Mouse (Mus musculus) spleen, adult 18-20 months (tissue): ENCODE measurements around the gene Dnhd1.

Experiments
- DNase-seq, 2 experiments: peaks; one replicate each; pipeline ENCODE4 v3.0.0; 2022; ENCODE audit warnings: mixed read lengths in 2 of 2

Dnhd1 gene

GRCm38 (mm10) chr7:105650639-105651435 is at the start of gene Dnhd1:
Dnhd1 (plus strand) TSS chr7:105650827.
- DNase-seq, result peak; percentile 29 to 53

DNA sequence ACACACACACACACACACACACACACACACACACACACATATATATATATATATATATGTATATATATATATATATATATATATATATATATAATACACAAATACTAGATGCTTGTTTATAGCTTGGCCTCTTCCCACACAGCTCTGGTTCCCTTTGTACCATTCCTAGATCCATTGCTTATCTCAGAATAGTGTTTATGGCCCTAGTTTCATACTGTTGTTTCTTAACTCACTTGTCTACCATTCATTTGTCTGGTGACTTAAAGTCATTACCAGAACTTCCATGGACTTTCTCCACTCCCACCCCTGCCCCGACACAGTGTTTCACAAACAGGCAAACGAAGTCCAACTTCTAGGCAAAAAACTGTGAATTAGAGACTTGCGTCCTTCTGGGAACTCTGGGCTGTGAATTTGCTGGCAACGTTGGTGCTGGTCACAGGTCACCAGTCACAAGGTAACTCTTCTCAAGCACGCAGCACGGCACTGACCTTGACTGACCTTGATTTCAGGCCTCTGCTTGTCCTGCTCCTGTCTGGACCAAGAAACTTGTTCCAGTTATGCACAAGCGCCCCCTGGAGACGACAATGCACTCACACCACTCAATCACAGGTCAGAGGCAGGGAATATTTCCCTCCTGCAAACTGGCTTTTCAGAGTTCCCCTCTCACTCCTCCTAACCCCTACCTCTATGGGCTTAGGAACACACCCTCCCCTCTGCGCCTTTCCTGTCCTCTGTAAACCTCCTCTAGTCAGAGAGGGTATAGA is 47.6 kb upstream of the Dnhd1 start:
- DNase-seq, result peak; percentile 36 to 66

DNA sequence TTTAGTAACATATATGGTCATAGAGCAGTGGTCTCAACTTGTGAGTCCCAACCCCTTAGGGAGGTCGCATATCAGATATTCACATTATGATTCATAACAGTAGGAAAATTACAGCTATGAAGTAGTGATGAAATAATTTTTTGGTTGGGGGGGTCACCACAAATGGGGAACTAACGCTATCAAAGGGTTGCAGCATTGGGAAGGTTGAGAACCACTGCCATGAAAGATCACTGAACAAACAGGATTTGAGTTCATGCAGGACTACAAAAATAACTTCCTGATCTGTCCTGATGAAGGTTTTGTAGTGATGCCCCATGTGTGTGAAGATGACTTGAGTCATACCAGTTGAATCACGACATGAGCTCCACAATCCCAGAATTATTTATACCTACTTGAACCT is 42.2 kb upstream of the Dnhd1 start:
- no peak for DNase-seq

GRCm38 (mm10) chr7:105611767-105612166 is 38.9 kb upstream of the Dnhd1 start:
- no peak for DNase-seq

DNA sequence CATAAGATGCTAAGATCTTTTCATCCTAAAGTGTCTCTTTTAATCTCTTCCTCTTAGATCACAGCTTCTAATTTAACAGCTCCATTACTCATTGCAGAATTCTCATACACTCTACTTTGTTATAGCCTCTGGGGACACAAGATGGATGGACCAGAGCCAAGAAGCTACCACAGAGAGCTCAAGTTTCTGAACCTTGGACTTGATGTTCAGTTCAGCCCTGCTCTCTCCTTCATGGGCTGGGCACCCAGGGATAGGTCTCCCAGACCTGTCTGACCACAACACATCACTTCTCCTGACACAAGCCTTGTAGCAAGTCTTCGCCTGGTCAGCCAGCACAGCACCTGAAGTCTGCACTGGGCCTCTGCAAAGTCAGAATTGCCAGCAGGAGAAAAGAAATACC is 36.2 kb upstream of the Dnhd1 start:
- no peak for DNase-seq

GRCm38 (mm10) chr7:105615720-105616119 is 34.9 kb upstream of the Dnhd1 start:
- no peak for DNase-seq

DNA sequence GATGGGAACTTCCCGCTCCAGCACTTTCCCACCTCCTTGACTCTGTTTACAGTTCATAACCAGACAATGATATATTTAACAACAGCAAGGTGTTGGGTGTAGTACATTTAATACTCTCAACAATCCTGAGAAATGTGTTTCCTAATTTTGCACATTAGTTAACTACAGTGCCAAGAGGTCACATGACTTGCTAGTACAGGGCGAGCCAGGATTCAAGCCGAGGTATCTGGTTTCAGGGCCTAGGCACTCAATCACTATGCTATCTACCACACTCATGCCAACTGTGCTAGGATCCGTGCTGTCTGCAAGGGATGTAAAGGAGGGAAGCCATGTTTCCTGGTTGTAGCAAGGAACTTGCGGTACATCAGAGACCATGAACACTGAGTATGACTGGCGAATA is 34.1 kb upstream of the Dnhd1 start:
- no peak for DNase-seq

- DNase-seq, result no peak
These were observed 32.8 kb upstream of the Dnhd1 start for GRCm38 (mm10) chr7:105617810-105618209.

- no peak for DNase-seq
These were observed 30.9 kb upstream of the Dnhd1 start for GRCm38 (mm10) chr7:105619701-105620100.

- DNase-seq, result no peak
These were observed 29.6 kb upstream of the Dnhd1 start for GRCm38 (mm10) chr7:105621053-105621452.

GRCm38 (mm10) chr7:105621646-105622292 is 28.9 kb upstream of the Dnhd1 start:
- DNase-seq, result no peak

DNA sequence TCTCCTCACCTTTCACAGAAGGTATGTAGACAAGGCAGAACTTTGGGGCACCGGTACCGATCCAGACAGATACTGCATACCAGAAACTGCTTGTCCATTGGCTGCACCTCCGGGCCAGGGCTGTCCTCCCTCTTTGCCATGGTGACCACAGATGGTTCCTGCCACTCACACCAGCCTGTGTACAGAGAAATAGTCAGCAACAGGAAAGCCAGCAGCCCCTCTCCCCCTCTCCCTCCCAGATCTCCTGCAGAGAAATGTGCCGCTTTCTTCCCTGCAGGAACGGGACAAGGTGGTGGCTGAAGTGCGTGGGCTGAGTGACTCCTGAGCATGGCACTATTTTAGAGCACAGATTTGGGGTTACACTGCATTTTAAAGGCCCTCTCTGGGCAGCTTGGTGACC is 25.2 kb upstream of the Dnhd1 start:
- DNase-seq, result no peak

GRCm38 (mm10) chr7:105628633-105629032 is 22.0 kb upstream of the Dnhd1 start:
- no peak for DNase-seq

DNA sequence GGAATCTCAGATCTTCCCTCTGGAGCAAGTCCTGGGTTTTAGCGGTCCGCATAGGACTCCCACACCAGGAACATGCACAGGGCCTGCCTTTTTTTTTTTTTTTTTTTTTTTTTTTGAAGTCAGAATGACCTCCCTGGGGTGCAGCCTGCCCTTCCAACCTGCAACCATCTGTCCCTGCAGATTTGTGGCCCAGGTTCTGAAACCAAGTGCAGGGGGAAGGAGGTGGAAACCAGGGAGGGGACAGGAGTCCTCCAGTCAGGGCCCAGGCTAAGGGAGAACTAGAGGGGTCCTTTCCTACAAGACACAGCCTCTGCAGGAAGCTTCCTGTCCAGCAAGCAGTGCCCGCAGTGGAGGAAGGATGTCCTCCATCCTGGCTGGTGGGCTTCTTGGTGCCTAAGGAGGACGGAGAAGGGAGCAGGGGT is 18.1 kb upstream of the Dnhd1 start:
- no peak for DNase-seq

GRCm38 (mm10) chr7:105633127-105633800 is 17.4 kb upstream of the Dnhd1 start, which contains the start of gene Trim3:
Trim3 (minus strand) TSS chr7:105633571.
- DNase-seq, result peak; percentile 82 to 89

DNA sequence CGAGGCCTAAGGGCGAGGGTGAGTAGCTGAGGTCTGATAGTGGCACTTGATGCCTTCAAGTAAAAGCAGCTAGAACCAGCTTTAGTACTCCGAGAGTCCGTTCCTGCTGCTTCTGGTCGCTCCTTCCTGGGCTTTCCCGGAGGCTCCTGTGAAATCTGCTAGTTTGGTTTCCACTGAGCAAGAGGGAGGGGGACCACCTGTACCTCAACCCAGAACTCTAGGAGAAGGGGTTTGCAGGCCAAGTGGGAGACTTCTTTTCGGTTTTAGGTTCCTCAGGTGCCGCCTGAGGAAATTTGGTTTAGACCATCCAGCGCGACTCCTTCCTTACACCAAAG is 16.9 kb upstream of the Dnhd1 start:
- DNase-seq, result no peak

GRCm38 (mm10) chr7:105634272-105634920 is 16.2 kb upstream of the Dnhd1 start:
- DNase-seq, result no peak

GRCm38 (mm10) chr7:105635726-105636125 is 14.9 kb upstream of the Dnhd1 start:
- DNase-seq, result no peak

GRCm38 (mm10) chr7:105638776-105639175 is 11.9 kb upstream of the Dnhd1 start:
- no peak for DNase-seq

DNA sequence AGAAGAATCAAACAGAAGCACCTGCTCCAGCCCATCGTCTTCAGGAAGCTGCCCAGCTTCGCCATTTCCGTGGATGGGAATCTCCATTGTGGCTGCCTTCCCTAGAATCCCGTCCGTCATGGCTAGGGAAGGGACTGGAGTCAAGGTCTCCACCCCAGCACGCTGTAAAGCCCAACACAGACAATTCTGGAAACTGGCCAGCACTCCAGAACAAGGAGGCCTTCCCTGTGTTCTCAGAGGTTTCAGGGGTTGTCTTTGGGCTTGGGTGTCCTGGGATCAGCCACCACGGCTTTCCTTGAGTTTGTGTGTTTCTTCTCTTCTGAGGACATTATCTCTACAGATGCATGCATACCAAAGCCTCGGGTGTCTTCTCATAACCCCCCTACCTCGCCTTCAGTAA is 11.3 kb upstream of the Dnhd1 start:
- DNase-seq, result no peak

DNA sequence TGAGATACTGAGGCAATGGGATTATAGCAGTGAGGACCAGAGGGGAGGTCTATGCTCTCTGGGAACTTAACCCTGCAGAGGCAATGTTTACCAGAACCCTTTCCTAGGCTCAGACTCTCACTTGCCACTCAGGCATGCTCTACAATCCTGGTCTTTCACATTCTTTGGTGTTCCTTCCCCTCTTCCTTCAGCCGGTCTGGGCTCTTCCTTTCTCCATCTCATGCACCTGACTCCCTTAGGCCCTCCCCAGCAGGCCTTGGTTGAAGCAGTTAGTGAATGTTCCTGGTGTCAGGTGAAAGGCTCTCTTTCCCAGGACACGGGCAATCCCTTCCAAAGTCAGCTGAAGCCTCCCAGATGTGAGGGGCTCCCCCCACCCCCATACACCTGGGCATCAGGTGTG is 10.9 kb upstream of the Dnhd1 start, which contains the start of gene Timm10b:
Gene Timm10b (plus strand): TSS at position 301 of the 400 bp plus-strand sequence.
- no peak for DNase-seq

DNA sequence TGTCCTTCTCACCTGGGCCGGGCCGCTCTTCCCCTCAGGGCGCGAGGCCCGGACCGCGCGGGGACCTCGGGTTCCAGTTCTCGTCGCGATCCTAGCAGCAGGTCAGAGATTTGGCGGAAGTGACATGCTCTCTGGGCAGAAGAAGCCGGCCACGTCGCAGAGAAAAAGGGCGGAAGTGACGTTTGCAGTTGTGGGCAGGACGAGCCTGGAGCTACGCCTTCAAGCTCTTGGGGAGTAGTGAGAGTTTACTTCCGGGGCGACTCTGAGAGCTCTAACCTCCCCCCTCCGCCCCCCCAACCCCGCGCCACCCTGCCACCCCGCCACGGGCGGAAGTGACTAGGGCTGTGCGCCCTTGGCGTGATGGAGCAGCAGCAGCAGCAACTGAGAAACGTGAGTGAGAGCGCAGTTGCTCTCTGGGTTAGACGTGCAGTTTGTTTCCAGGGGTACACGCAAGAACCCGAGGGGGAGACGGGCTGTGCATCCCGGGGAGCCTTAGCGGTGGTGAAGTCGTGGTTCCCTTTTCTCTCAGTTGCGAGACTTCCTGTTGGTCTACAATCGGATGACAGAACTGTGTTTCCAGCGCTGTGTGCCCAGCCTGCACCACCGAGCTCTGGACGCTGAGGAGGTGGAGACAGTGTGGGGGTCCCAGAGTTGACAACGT is 10.3 kb upstream of the Dnhd1 start, which contains the start of the genes Arfip2 and Gm45799:
Gene Arfip2 (minus strand): TSS at position 184 of the 661 bp plus-strand sequence.
Gene Gm45799 (plus strand): TSS at position 320 of the 661 bp plus-strand sequence.
- DNase-seq, result peak; percentile 91 to 93
